ENCODE assay signal across 8 mouse cellular contexts in genomic region chr19:4756921-4757320, GRCm38 (mm10). TPM values are rescaled to one million over a fixed set of nuclear protein-coding genes. Genes with fewer than 3 reads are reported as not detected.
DNase-seq lines count a peak whose midpoint lies in the region; ATAC-seq and TF ChIP-seq lines count a peak whose summit lies in the region.

No protein-coding gene starts in this region.

- no peak for TF ChIP-seq EP300 in MEL (IDR thresholded peaks at IDR 0.05; ENCODE audit: low read depth in 1 of 2, low read length in 2 of 2)

- WGBS in heart, embryonic 14.5 days = 5% methylated on average over 9 of the region's 9 CpGs
- 7% methylated on average over 9 of the region's 9 CpGs for WGBS in hindbrain, embryonic 12.5 days
- 7% methylated on average over 9 of the region's 9 CpGs for WGBS in midbrain, embryonic 10.5 days

- no peaks in the 10 kb centered on the region for H3K27me3 ChIP-seq in heart, embryonic 14.5 days (ENCODE audit: control insufficient read depth, insufficient read depth, low read length)
- no peaks in the 10 kb centered on the region for H3K27me3 ChIP-seq in MEL (ENCODE audit: control insufficient read depth in 1 of 2, insufficient read depth in 2 of 2, low read length in 2 of 2)
- no peaks in the 10 kb centered on the region for H3K27me3 ChIP-seq in hindbrain, embryonic 12.5 days
- H3K27me3 ChIP-seq in midbrain, embryonic 10.5 days (ENCODE audit: low read depth, poor library complexity, severe bottlenecking) = no peaks in the 10 kb centered on the region

- no peaks in the 10 kb centered on the region for H3K9me3 ChIP-seq in heart, embryonic 14.5 days (ENCODE audit: control insufficient read depth, low read length)
- H3K9me3 ChIP-seq in MEL (replicated peaks; ENCODE audit: insufficient read depth, low read length) = no peaks in the 10 kb centered on the region
- no peaks in the 10 kb centered on the region for H3K9me3 ChIP-seq in hindbrain, embryonic 12.5 days (replicated peaks)
- H3K9me3 ChIP-seq in midbrain, embryonic 10.5 days (replicated peaks) = no peaks in the 10 kb centered on the region

- peaks cover 35% of the 10 kb centered on the region for H3K36me3 ChIP-seq in heart, embryonic 14.5 days (ENCODE audit: control insufficient read depth, insufficient read depth, low read length)
- peaks cover 8 to 13% of the 10 kb centered on the region in 2 experiments for H3K36me3 ChIP-seq in MEL (ENCODE audit: control insufficient read depth in 1 of 2, insufficient read depth in 2 of 2, low read length in 2 of 2)
- H3K36me3 ChIP-seq in hindbrain, embryonic 12.5 days = peaks cover 31% of the 10 kb centered on the region
- peaks cover 47% of the 10 kb centered on the region for H3K36me3 ChIP-seq in midbrain, embryonic 10.5 days

- H3K4me2 ChIP-seq in heart, embryonic 14.5 days (ENCODE audit: low read length) = peak overlapping the region; percentile 87
- H3K4me2 ChIP-seq in hindbrain, embryonic 12.5 days (replicated peaks) = peak overlapping the region; percentile 62

- no peak for TF ChIP-seq RAD21 in MEL (IDR thresholded peaks at IDR 0.05; ENCODE audit: low read depth, low read length)

- H3K4me3 ChIP-seq in heart, embryonic 14.5 days (ENCODE audit: control insufficient read depth in 1 of 2, insufficient read depth in 1 of 2, low read depth in 1 of 2, low read length in 2 of 2) = peak overlapping the region; percentile 68
- H3K4me3 ChIP-seq in MEL (ENCODE audit: control insufficient read depth in 1 of 2, insufficient read depth in 1 of 2, low read depth in 2 of 2, low read length in 2 of 2) = peak overlapping the region; percentile 87 to 89
- peak overlapping the region; percentile 74 for H3K4me3 ChIP-seq in hindbrain, embryonic 12.5 days
- H3K4me3 ChIP-seq in midbrain, embryonic 10.5 days = peak overlapping the region; percentile 76

- peak overlapping the region; percentile 79 for H3K9ac ChIP-seq in heart, embryonic 14.5 days (ENCODE audit: low read length)
- peak overlapping the region; percentile 91 for H3K9ac ChIP-seq in MEL (ENCODE audit: control insufficient read depth, low read depth, low read length, poor library complexity, severe bottlenecking)
- H3K9ac ChIP-seq in hindbrain, embryonic 12.5 days = peak overlapping the region; percentile 81

- no peak; a peak in 1 of 4 replicates for TF ChIP-seq POLR2A in MEL (IDR thresholded peaks at IDR 0.05; ENCODE audit: control insufficient read depth in 1 of 2, insufficient read depth in 1 of 2, low read depth in 1 of 2, low read length in 2 of 2, poor library complexity in 1 of 2)

- no peak for ATAC-seq in heart, embryonic 14.5 days (ENCODE audit: insufficient number of reproducible peaks, insufficient read depth, low FRiP score, low read depth)
- ATAC-seq in hindbrain, embryonic 12.5 days (ENCODE audit: low FRiP score) = no peak
- ATAC-seq in megakaryocyte-erythroid progenitor cell, adult 5-6 weeks (replicated peaks; ENCODE audit: low FRiP score, low TSS enrichment, poor library complexity, severe bottlenecking) = no peak

- no peak for TF ChIP-seq CTCF in MEL (IDR thresholded peaks at IDR 0.05 in 2 of 3, conservative IDR thresholded peaks at IDR 0.05 in 1 of 3; ENCODE audit: control insufficient read depth in 1 of 3, insufficient read depth in 1 of 3, low read depth in 2 of 3, low read length in 3 of 3, poor library complexity in 1 of 3, severe bottlenecking in 1 of 3)

- intact Hi-C loops in heart, postnatal 36 days (cut with DNase I) = loop anchor here (2.0 to 5.0 kb wide), 3 partner anchors 35 to 152 kb away; partner anchors contain the start of genes Gm21992, Rbm14 and Rbm4

- H3K4me1 ChIP-seq in heart, embryonic 14.5 days (ENCODE audit: control insufficient read depth in 2 of 2, insufficient read depth in 2 of 2, low read length in 2 of 2) = peaks cover 5 to 21% of the 10 kb centered on the region in 2 experiments
- no peaks in the 10 kb centered on the region; a peak in 1 of 4 replicates for H3K4me1 ChIP-seq in MEL (ENCODE audit: control insufficient read depth in 1 of 2, insufficient read depth in 2 of 2, low read length in 2 of 2)
- H3K4me1 ChIP-seq in hindbrain, embryonic 12.5 days = peaks cover 37% of the 10 kb centered on the region
- peaks cover 34% of the 10 kb centered on the region for H3K4me1 ChIP-seq in midbrain, embryonic 10.5 days

- peak overlapping the region; percentile 84 to 90 for H3K27ac ChIP-seq in heart, embryonic 14.5 days (replicated peaks in 1 of 2; ENCODE audit: control insufficient read depth in 1 of 2, insufficient read depth in 1 of 2, low read depth in 2 of 2, low read length in 2 of 2)
- H3K27ac ChIP-seq in MEL (ENCODE audit: control insufficient read depth, low read depth, low read length) = no peak overlapping the region
- H3K27ac ChIP-seq in hindbrain, embryonic 12.5 days = peak overlapping the region; percentile 98
- peak overlapping the region; percentile 99 for H3K27ac ChIP-seq in midbrain, embryonic 10.5 days (replicated peaks)

- H3K79me2 ChIP-seq in MEL (ENCODE audit: control insufficient read depth, insufficient read depth, low read length, poor library complexity) = peaks cover 9% of the 10 kb centered on the region

- no peak for DNase-seq in heart, postnatal 36 days
- DNase-seq in MEL (ENCODE audit: low read depth, low spot score) = no peak
- DNase-seq in midbrain, embryonic 10.5 days (ENCODE audit: low spot score) = no peak
- DNase-seq in spleen, adult 18-20 months = no peak
- DNase-seq in urinary bladder, postnatal 10 days (ENCODE audit: low spot score) = no peak

TF ChIP-seq in MEL, 35 proteins besides CTCF, POLR2A, EP300 and RAD21:
- TF ChIP-seq SMC3 (IDR thresholded peaks at IDR 0.05; ENCODE audit: low read depth, low read length) = no peak
- TF ChIP-seq MXI1 (IDR thresholded peaks at IDR 0.05; ENCODE audit: low read depth, low read length) = peak; percentile 6; the same call in 1 of the 2 replicates
TF ChIP-seq in MEL: peak in this region for 1.

RNA-seq across cellular contexts. Expression of gene Rbm4b, which starts 0.6 kb away (rescaled TPM):
- polyA plus RNA-seq in heart, embryonic 14.5 days (2014; fragmentation: Nextera tagmentation; extraction: Ambion mirVana) = 34.1 and 35.2 TPM in 2 replicates
- total RNA-seq in heart, postnatal 36 days (2021) = 1 to 10 TPM; 5.9 to 7.0 TPM
- 7.0 and 7.4 TPM in 2 replicates for total RNA-seq in MEL (2012; rRNA removed)
- 10 to 100 TPM in 1 of 2 experiments, not detected in 1; 11.1 TPM for polyA plus RNA-seq in MEL (2012; ENCODE audit: insufficient read depth in 1 of 2, insufficient read length in 2 of 2, low read depth in 1 of 2, low replicate concordance in 2 of 2, missing spikeins in 1 of 2)
- 155 TPM in 2 replicates for polyA plus RNA-seq in hindbrain, embryonic 12.5 days (2016; fragmentation: Nextera tagmentation; extraction: Ambion mirVana)
- polyA plus RNA-seq in midbrain, embryonic 10.5 days (2016; fragmentation: Nextera tagmentation; extraction: Ambion mirVana) = 110 and 134 TPM in 2 replicates
- total RNA-seq in megakaryocyte-erythroid progenitor cell, adult 5-6 weeks (2014; fragmentation: Nextera tagmentation) = 5.0 and 11.3 TPM in 2 replicates
- 9.9 and 19.2 TPM in 2 replicates for total RNA-seq in megakaryocyte-erythroid progenitor cell, adult 5-6 weeks (2017)

RNA-seq across cellular contexts. Expression of gene Rbm4, which starts 36.8 kb away (rescaled TPM):
- 55.9 and 63.1 TPM in 2 replicates for polyA plus RNA-seq in heart, embryonic 14.5 days (2014; fragmentation: Nextera tagmentation; extraction: Ambion mirVana)
- 10 to 100 TPM; 42.5 to 43.7 TPM for total RNA-seq in heart, postnatal 36 days (2021)
- total RNA-seq in MEL (2012; rRNA removed) = 51.6 and 57.1 TPM in 2 replicates
- polyA plus RNA-seq in MEL (2012; ENCODE audit: insufficient read depth in 1 of 2, insufficient read length in 2 of 2, low read depth in 1 of 2, low replicate concordance in 2 of 2, missing spikeins in 1 of 2) = 10 to 100 TPM in 1 of 2 experiments, not detected in 1; 31.4 TPM
- 88.8 and 94.8 TPM in 2 replicates for polyA plus RNA-seq in hindbrain, embryonic 12.5 days (2016; fragmentation: Nextera tagmentation; extraction: Ambion mirVana)
- 93.6 and 108 TPM in 2 replicates for polyA plus RNA-seq in midbrain, embryonic 10.5 days (2016; fragmentation: Nextera tagmentation; extraction: Ambion mirVana)
- total RNA-seq in megakaryocyte-erythroid progenitor cell, adult 5-6 weeks (2014; fragmentation: Nextera tagmentation) = 51.9 and 59.4 TPM in 2 replicates
- total RNA-seq in megakaryocyte-erythroid progenitor cell, adult 5-6 weeks (2017) = 68.6 and 75.3 TPM in 2 replicates

RNA-seq across cellular contexts. Expression of gene Sptbn2, which starts 46.0 kb away (rescaled TPM):
- 0.24 and 0.27 TPM in 2 replicates for polyA plus RNA-seq in heart, embryonic 14.5 days (2014; fragmentation: Nextera tagmentation; extraction: Ambion mirVana)
- total RNA-seq in heart, postnatal 36 days (2021) = under 1 TPM; 0.19 to 0.22 TPM
- 0.20 and 0.31 TPM in 2 replicates for total RNA-seq in MEL (2012; rRNA removed)
- under 1 TPM in 1 of 2 experiments, not detected in 1; 0.79 TPM for polyA plus RNA-seq in MEL (2012; ENCODE audit: insufficient read depth in 1 of 2, insufficient read length in 2 of 2, low read depth in 1 of 2, low replicate concordance in 2 of 2, missing spikeins in 1 of 2)
- 42.8 and 43.7 TPM in 2 replicates for polyA plus RNA-seq in hindbrain, embryonic 12.5 days (2016; fragmentation: Nextera tagmentation; extraction: Ambion mirVana)
- polyA plus RNA-seq in midbrain, embryonic 10.5 days (2016; fragmentation: Nextera tagmentation; extraction: Ambion mirVana) = 8.3 and 14.9 TPM in 2 replicates
- not detected in 2 replicates for total RNA-seq in megakaryocyte-erythroid progenitor cell, adult 5-6 weeks (2014; fragmentation: Nextera tagmentation)
- total RNA-seq in megakaryocyte-erythroid progenitor cell, adult 5-6 weeks (2017) = not detected in 2 replicates

RNA-seq across cellular contexts. Expression of gene Gm21992, which starts 54.5 kb away (rescaled TPM):
- polyA plus RNA-seq in heart, embryonic 14.5 days (2014; fragmentation: Nextera tagmentation; extraction: Ambion mirVana) = 20.9 and 24.4 TPM in 2 replicates
- total RNA-seq in heart, postnatal 36 days (2021) = 10 to 100 TPM; 18.3 to 19.8 TPM
- 10.6 and 10.8 TPM in 2 replicates for total RNA-seq in MEL (2012; rRNA removed)
- polyA plus RNA-seq in MEL (2012; ENCODE audit: insufficient read depth in 1 of 2, insufficient read length in 2 of 2, low read depth in 1 of 2, low replicate concordance in 2 of 2, missing spikeins in 1 of 2) = 10 to 100 TPM in 1 of 2 experiments, not detected in 1; 21.9 TPM
- polyA plus RNA-seq in hindbrain, embryonic 12.5 days (2016; fragmentation: Nextera tagmentation; extraction: Ambion mirVana) = 41.5 and 42.9 TPM in 2 replicates
- polyA plus RNA-seq in midbrain, embryonic 10.5 days (2016; fragmentation: Nextera tagmentation; extraction: Ambion mirVana) = 35.3 and 37.6 TPM in 2 replicates
- 29.3 and 59.5 TPM in 2 replicates for total RNA-seq in megakaryocyte-erythroid progenitor cell, adult 5-6 weeks (2014; fragmentation: Nextera tagmentation)
- total RNA-seq in megakaryocyte-erythroid progenitor cell, adult 5-6 weeks (2017) = 15.8 and 17.3 TPM in 2 replicates

RNA-seq across cellular contexts. Expression of gene Rbm14, which starts 54.5 kb away (rescaled TPM):
- polyA plus RNA-seq in heart, embryonic 14.5 days (2014; fragmentation: Nextera tagmentation; extraction: Ambion mirVana) = 41.5 and 42.6 TPM in 2 replicates
- 10 to 100 TPM; 23.0 to 24.5 TPM for total RNA-seq in heart, postnatal 36 days (2021)
- total RNA-seq in MEL (2012; rRNA removed) = 44.7 and 49.0 TPM in 2 replicates
- 10 to 100 TPM in 1 of 2 experiments, not detected in 1; 82.3 TPM for polyA plus RNA-seq in MEL (2012; ENCODE audit: insufficient read depth in 1 of 2, insufficient read length in 2 of 2, low read depth in 1 of 2, low replicate concordance in 2 of 2, missing spikeins in 1 of 2)
- polyA plus RNA-seq in hindbrain, embryonic 12.5 days (2016; fragmentation: Nextera tagmentation; extraction: Ambion mirVana) = 96.0 and 97.9 TPM in 2 replicates
- 136 TPM in 2 replicates for polyA plus RNA-seq in midbrain, embryonic 10.5 days (2016; fragmentation: Nextera tagmentation; extraction: Ambion mirVana)
- total RNA-seq in megakaryocyte-erythroid progenitor cell, adult 5-6 weeks (2014; fragmentation: Nextera tagmentation) = 74.2 and 76.1 TPM in 2 replicates
- total RNA-seq in megakaryocyte-erythroid progenitor cell, adult 5-6 weeks (2017) = 16.6 and 29.1 TPM in 2 replicates
